Mouse (Mus musculus) sigmoid colon, adult 10 weeks (tissue): Measurements from ENCODE around the gene 1110032F04Rik. TPM values are rescaled to one million over a fixed set of nuclear protein-coding genes. Genes with fewer than 3 reads are reported as not detected.

Experiments used
- polyA plus RNA-seq: library from polyadenylated mRNA; stranded (reverse); fragments of 350-450 nt; fragmentation: Illumina TruSeq; extraction: RNeasy Lipid Tissue Mini Kit (QIAGEN cat#74804); gene quantifications from one replicate; pipeline ENCODE4 v1.2.3, GENCODE M21; 2014; ENCODE audit warnings: low read depth, low replicate concordance

1110032F04Rik gene
- 0.44 TPM for polyA plus RNA-seq

DNA sequence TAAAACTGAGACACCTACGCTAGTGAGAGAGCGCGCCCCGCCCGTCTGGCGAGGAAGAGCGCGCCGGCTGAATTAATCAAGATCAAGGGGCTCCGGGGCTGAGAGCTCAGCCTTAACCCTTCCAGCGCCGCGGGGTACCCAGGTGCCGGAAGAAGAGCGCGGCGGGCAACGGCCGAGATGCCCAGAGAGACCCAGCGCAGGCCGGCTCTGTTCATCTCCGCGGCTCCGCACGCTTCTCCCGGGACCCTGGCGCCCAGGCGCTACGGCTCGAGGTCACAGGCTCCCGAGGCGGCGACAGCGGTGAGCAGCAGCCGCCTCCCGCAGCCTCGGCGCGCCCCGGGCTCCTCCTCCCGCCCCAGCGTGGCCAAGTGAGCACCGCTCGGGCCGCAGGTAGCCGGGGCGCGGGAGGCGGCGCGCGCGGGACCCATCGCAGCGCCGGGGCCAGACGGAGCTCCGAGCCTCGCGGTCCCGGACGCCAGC, at the start of gene 1110032F04Rik:
Gene 1110032F04Rik (plus strand): TSS at position 376 of the 480 bp plus-strand sequence.

Other genes with a start within 250 kb of the 1110032F04Rik start
- gene Il12a, start 178.9 kb upstream of the 1110032F04Rik start, polyA plus RNA-seq: not detected
- 20.1 TPM for gene Ift80, start 135.0 kb downstream of the 1110032F04Rik start, polyA plus RNA-seq
- gene Smc4, start 135.2 kb downstream of the 1110032F04Rik start, polyA plus RNA-seq: 170 TPM
- gene Trim59, start 175.2 kb downstream of the 1110032F04Rik start, polyA plus RNA-seq: 48.4 TPM